Mouse (Mus musculus): Measurements from ENCODE around the gene Dpp6. TPM values are rescaled to one million over a fixed set of nuclear protein-coding genes. Genes with fewer than 3 reads are reported as not detected.

Dpp6 gene
- polyA plus RNA-seq, 2 experiments: 2.4 to 5.0 TPM

GRCm38 (mm10) chr5:27664111-27664510 is 847.1 kb downstream of the Dpp6 start:
- no peak overlapping the region for H3K4me2 ChIP-seq (replicated peaks; ENCODE audit: low read depth, low read length, severe bottlenecking)
- no peak for TF ChIP-seq POLR2A (IDR thresholded peaks at IDR 0.05; ENCODE audit: borderline replicate concordance, extremely low read depth, insufficient read depth, insufficient read length)

GRCm38 (mm10) chr5:27671487-27671886 is 854.5 kb downstream of the Dpp6 start:
- no peak for DNase-seq (ENCODE audit: low spot score)
- no peak for ATAC-seq (ENCODE audit: low FRiP score, low read depth)
- H3K9ac ChIP-seq (ENCODE audit: low read depth, low read length, severe bottlenecking): no peak overlapping the region
- no peak overlapping the region for H3K4me2 ChIP-seq (replicated peaks; ENCODE audit: low read depth, low read length, severe bottlenecking)
- H3K9me3 ChIP-seq (ENCODE audit: control insufficient read depth, low read length): no peaks in the 10 kb centered on the region
- no peak overlapping the region for H3K27ac ChIP-seq (replicated peaks; ENCODE audit: low read depth, low read length)
- 60% methylated on average over 2 of the region's 2 CpGs for WGBS
- no peaks in the 10 kb centered on the region for H3K27me3 ChIP-seq (ENCODE audit: control insufficient read depth, insufficient read depth, low read length)
- no peaks in the 10 kb centered on the region for H3K4me1 ChIP-seq (ENCODE audit: control insufficient read depth, insufficient read depth, low read length)
- no peak overlapping the region for H3K4me3 ChIP-seq (replicated peaks; ENCODE audit: low read length)
- no peak for TF ChIP-seq POLR2A (IDR thresholded peaks at IDR 0.05; ENCODE audit: borderline replicate concordance, extremely low read depth, insufficient read depth, insufficient read length)
- no peaks in the 10 kb centered on the region for H3K36me3 ChIP-seq (ENCODE audit: control insufficient read depth, insufficient read depth, low read length)

More at GRCm38 (mm10) chr5:27664111-27664510, 847.1 kb downstream of the Dpp6 start:
- Histone ChIP-seq H3K27ac (replicated peaks; ENCODE audit: low read depth, low read length) (no peak overlapping the region), H3K9me3 (ENCODE audit: control insufficient read depth, low read length) (no peaks in the 10 kb centered on the region), H3K4me3 (replicated peaks; ENCODE audit: low read length) (no peak overlapping the region), H3K27me3 (ENCODE audit: control insufficient read depth, insufficient read depth, low read length) (no peaks in the 10 kb centered on the region), H3K4me1 (ENCODE audit: control insufficient read depth, insufficient read depth, low read length) (no peaks in the 10 kb centered on the region), H3K36me3 (ENCODE audit: control insufficient read depth, insufficient read depth, low read length) (no peaks in the 10 kb centered on the region), H3K9ac (ENCODE audit: low read depth, low read length, severe bottlenecking) (no peak overlapping the region)
- no peak for DNase-seq (ENCODE audit: low spot score)
- ATAC-seq (ENCODE audit: low FRiP score, low read depth): no peak
- WGBS: 74% methylated on average over 4 of the region's 4 CpGs

GRCm38 (mm10) chr5:27677247-27677666 is 860.3 kb downstream of the Dpp6 start:
- Histone ChIP-seq H3K4me1 (ENCODE audit: control insufficient read depth, insufficient read depth, low read length) (no peaks in the 10 kb centered on the region), H3K9ac (ENCODE audit: low read depth, low read length, severe bottlenecking) (no peak overlapping the region), H3K9me3 (ENCODE audit: control insufficient read depth, low read length) (no peaks in the 10 kb centered on the region), H3K4me2 (replicated peaks; ENCODE audit: low read depth, low read length, severe bottlenecking) (no peak overlapping the region), H3K27ac (replicated peaks; ENCODE audit: low read depth, low read length) (no peak overlapping the region), H3K4me3 (replicated peaks; ENCODE audit: low read length) (no peak overlapping the region), H3K36me3 (ENCODE audit: control insufficient read depth, insufficient read depth, low read length) (no peaks in the 10 kb centered on the region), H3K27me3 (ENCODE audit: control insufficient read depth, insufficient read depth, low read length) (no peaks in the 10 kb centered on the region)
- DNase-seq (ENCODE audit: low spot score) (no peak), ATAC-seq (ENCODE audit: low FRiP score, low read depth) (no peak)
- 51% methylated on average over 5 of the region's 5 CpGs for WGBS
- no peak for TF ChIP-seq POLR2A (IDR thresholded peaks at IDR 0.05; ENCODE audit: borderline replicate concordance, extremely low read depth, insufficient read depth, insufficient read length)

GRCm38 (mm10) chr5:27679151-27679550 is 862.1 kb downstream of the Dpp6 start:
- ATAC-seq (ENCODE audit: low FRiP score, low read depth): no peak
- DNase-seq (ENCODE audit: low spot score): no peak
- Histone ChIP-seq H3K27me3 (ENCODE audit: control insufficient read depth, insufficient read depth, low read length) (no peaks in the 10 kb centered on the region), H3K9ac (ENCODE audit: low read depth, low read length, severe bottlenecking) (no peak overlapping the region), H3K4me3 (replicated peaks; ENCODE audit: low read length) (no peak overlapping the region), H3K4me2 (replicated peaks; ENCODE audit: low read depth, low read length, severe bottlenecking) (no peak overlapping the region), H3K36me3 (ENCODE audit: control insufficient read depth, insufficient read depth, low read length) (no peaks in the 10 kb centered on the region), H3K27ac (replicated peaks; ENCODE audit: low read depth, low read length) (no peak overlapping the region), H3K4me1 (ENCODE audit: control insufficient read depth, insufficient read depth, low read length) (no peaks in the 10 kb centered on the region), H3K9me3 (ENCODE audit: control insufficient read depth, low read length) (no peaks in the 10 kb centered on the region)
- no peak for TF ChIP-seq POLR2A (IDR thresholded peaks at IDR 0.05; ENCODE audit: borderline replicate concordance, extremely low read depth, insufficient read depth, insufficient read length)
- 76% methylated on average over 1 of the region's 1 CpGs for WGBS

GRCm38 (mm10) chr5:27680476-27680875 is 863.5 kb downstream of the Dpp6 start:
- H3K27ac ChIP-seq (replicated peaks; ENCODE audit: low read depth, low read length): no peak overlapping the region
- H3K36me3 ChIP-seq (ENCODE audit: control insufficient read depth, insufficient read depth, low read length): no peaks in the 10 kb centered on the region
- 31% methylated on average over 5 of the region's 5 CpGs for WGBS
- no peak overlapping the region for H3K4me2 ChIP-seq (replicated peaks; ENCODE audit: low read depth, low read length, severe bottlenecking)
- DNase-seq (ENCODE audit: low spot score) (peak; percentile 6), ATAC-seq (ENCODE audit: low FRiP score, low read depth) (no peak)
- no peaks in the 10 kb centered on the region for H3K4me1 ChIP-seq (ENCODE audit: control insufficient read depth, insufficient read depth, low read length)
- no peak overlapping the region for H3K9ac ChIP-seq (ENCODE audit: low read depth, low read length, severe bottlenecking)
- H3K9me3 ChIP-seq (ENCODE audit: control insufficient read depth, low read length): no peaks in the 10 kb centered on the region
- H3K27me3 ChIP-seq (ENCODE audit: control insufficient read depth, insufficient read depth, low read length): no peaks in the 10 kb centered on the region
- TF ChIP-seq POLR2A (IDR thresholded peaks at IDR 0.05; ENCODE audit: borderline replicate concordance, extremely low read depth, insufficient read depth, insufficient read length): no peak
- H3K4me3 ChIP-seq (replicated peaks; ENCODE audit: low read length): no peak overlapping the region

GRCm38 (mm10) chr5:27685162-27685561 is 868.2 kb downstream of the Dpp6 start:
- ATAC-seq (ENCODE audit: low FRiP score, low read depth): no peak
- no peak for TF ChIP-seq POLR2A (IDR thresholded peaks at IDR 0.05; ENCODE audit: borderline replicate concordance, extremely low read depth, insufficient read depth, insufficient read length)
- WGBS: 66% methylated on average over 11 of the region's 11 CpGs

More at GRCm38 (mm10) chr5:27685162-27685561, 868.2 kb downstream of the Dpp6 start:
- Histone ChIP-seq H3K9me3 (ENCODE audit: control insufficient read depth, low read length) (no peaks in the 10 kb centered on the region), H3K36me3 (ENCODE audit: control insufficient read depth, insufficient read depth, low read length) (no peaks in the 10 kb centered on the region), H3K4me3 (replicated peaks; ENCODE audit: low read length) (no peak overlapping the region), H3K27me3 (ENCODE audit: control insufficient read depth, insufficient read depth, low read length) (no peaks in the 10 kb centered on the region), H3K27ac (replicated peaks; ENCODE audit: low read depth, low read length) (no peak overlapping the region), H3K9ac (ENCODE audit: low read depth, low read length, severe bottlenecking) (no peak overlapping the region), H3K4me1 (ENCODE audit: control insufficient read depth, insufficient read depth, low read length) (no peaks in the 10 kb centered on the region), H3K4me2 (replicated peaks; ENCODE audit: low read depth, low read length, severe bottlenecking) (no peak overlapping the region)
- DNase-seq (ENCODE audit: low spot score): no peak

Measured in limb, embryonic 14.5 days (tissue).